Mouse (Mus musculus): ENCODE data around the gene Sh3glb2.

The Sh3glb2 gene

GRCm38 (mm10) chr2:30358533-30359531 is at the start of gene Sh3glb2:
Gene Sh3glb2, minus strand, starts transcription at chr2:30359337.
- in situ Hi-C loops (cut with MboI, MseI) = no loop called here

GRCm38 (mm10) chr2:30408452-30409100 is 49.4 kb upstream of the Sh3glb2 start:
- in situ Hi-C loops (cut with MboI, MseI) = no loop called here

GRCm38 (mm10) chr2:30407778-30408177 is 48.6 kb upstream of the Sh3glb2 start:
- in situ Hi-C loops (cut with MboI, MseI) = no loop called here

- in situ Hi-C loops (cut with MboI, MseI) = no loop called here
Measured at GRCm38 (mm10) chr2:30407221-30407620, 48.1 kb upstream of the Sh3glb2 start.

DNA sequence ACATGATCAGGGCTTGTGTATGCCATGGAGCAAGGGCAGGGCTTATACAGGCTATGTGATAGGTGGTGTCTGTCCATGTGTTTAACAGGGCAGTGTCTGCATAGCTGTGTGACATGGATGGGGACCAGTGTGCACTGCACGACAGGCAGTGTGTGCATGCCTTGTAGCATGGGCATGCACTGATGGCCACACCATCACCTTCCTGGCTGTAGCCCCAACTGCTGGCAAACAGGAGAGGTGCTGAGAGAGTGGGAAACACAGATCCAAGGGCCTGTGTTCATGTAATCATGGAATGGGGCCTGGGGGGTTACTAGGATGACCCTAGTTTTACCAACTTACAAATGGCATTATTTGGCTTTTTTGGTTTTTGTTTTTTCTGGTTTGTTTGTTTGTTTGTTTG is 44.7 kb upstream of the Sh3glb2 start:
- in situ Hi-C loops (cut with MboI, MseI) = no loop called here

GRCm38 (mm10) chr2:30402843-30403242 is 43.7 kb upstream of the Sh3glb2 start:
- in situ Hi-C loops (cut with MboI, MseI) = no loop called here

- in situ Hi-C loops (cut with MboI, MseI) = no loop called here
Measured at GRCm38 (mm10) chr2:30402351-30402826, 43.3 kb upstream of the Sh3glb2 start.

- in situ Hi-C loops (cut with MboI, MseI) = no loop called here
Measured at GRCm38 (mm10) chr2:30401581-30401980, 42.4 kb upstream of the Sh3glb2 start.

DNA sequence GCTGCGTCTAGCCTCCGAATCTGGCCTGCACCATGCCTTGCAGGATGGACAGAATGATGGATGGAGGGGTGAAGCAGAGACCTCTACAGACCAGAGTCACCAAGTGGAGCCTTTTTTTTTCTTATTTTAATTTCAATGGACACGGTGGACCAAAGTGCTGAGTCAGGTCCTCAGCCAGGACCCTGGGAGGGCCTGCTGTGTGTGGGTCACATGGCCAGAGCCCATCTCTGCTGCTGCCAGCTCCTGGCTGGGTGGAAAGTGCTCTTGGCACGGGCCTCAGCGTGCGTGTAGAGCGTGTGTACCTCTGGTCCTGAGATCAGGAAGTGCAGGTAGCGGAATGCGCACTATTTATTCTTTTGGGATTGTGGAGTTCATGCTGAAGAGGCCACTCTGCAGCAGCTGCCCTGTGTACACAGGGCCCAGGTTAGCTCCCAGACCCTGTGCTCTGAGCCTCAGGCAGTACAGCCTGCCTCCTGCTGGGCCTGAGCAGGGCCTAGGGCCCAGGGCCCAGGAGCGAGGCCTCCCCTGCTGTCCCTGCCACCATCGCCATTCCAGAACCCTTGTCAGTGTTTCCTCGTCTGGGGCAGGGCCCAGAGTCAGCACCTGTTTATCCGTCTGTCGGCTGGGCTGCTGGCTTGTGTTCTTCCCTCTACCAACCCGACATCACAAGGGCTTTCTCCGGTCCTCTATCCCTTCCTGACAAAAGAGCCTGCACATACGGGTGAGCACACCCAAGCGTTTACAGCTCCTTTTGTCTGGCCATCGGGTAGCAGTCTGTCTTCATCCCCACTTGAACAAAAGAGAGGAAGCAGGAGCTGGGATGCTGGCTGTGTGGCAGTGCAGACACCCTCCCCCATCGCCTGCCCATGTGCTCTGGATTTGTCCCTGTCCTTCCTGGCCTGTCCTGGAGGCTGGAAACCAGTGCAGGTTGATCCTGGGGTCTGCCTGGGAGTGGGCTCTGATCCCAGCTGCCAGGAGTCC is 40.3 kb upstream of the Sh3glb2 start:
- in situ Hi-C loops (cut with MboI, MseI) = no loop called here

DNA sequence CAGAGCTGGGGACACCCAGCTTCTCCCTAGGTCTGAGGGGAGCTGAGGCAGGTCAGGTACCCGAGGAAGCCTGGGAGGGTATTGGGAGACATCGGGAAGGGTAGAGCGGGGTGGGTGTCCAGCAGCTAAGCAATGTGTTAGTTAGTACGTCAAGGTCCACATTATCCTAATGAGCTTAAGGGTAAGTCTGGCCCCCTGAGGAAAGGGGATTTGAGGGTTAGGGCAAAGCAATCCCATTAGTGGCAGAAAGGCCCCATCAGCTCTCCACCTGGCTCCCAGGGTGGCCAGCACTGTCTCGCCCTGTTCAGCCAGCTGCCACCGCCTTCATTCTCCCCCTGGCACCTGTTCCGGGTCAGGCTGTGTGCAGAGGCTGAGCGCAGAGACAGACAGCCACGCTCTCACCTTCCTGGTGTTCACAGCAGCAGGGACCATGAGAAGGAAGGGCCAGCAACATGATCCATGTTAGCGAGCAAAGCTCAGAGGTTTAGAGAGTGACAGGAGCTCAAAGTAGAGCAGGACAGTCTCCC is 38.9 kb upstream of the Sh3glb2 start:
- in situ Hi-C loops (cut with MboI, MseI) = no loop called here

GRCm38 (mm10) chr2:30396246-30396645 is 37.1 kb upstream of the Sh3glb2 start:
- in situ Hi-C loops (cut with MboI, MseI) = no loop called here

- in situ Hi-C loops (cut with MboI, MseI) = no loop called here
Measured at GRCm38 (mm10) chr2:30395757-30396156, 36.6 kb upstream of the Sh3glb2 start.

- in situ Hi-C loops (cut with MboI, MseI) = no loop called here
Measured at GRCm38 (mm10) chr2:30393370-30393656, 34.2 kb upstream of the Sh3glb2 start.

DNA sequence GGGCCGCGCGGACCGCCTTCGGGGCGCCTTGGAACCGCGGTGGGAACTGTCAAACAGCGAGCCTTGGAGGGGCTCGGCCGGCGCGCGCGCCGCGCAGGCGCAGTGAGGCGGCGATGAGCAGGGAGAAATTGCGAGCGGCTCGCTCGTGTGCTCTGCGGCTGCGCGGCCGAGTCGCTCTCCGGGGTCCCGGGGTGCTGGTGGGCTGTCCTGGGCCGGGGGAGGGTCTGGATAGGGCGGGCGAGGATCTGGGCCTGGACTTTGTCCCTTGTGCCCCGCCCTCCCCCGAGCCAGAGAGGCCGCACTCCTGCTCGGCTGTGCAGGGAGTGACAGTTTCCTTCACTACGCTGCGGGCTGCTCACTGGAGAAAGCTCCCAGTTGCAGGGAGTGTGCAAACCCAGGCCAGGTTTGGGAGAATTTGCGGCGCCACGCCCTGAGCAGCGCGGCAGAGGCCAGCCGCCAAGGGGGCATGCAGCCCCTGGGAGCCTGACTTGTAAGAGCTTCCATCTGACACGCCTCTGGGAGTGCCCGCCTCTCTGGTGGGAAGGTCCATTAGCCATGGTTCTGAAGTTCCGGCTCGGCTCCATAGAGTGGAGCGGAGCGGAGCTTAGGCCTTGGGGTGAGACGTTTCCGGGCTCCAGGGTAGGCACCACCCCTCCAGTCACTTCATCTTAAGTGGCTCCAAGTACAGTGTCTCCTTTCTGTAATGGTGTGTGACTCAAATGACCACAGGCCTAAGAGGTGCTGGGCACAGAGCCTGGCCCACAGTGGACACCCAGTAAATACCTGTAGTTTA is 33.6 kb upstream of the Sh3glb2 start:
- in situ Hi-C loops (cut with MboI, MseI) = no loop called here

DNA sequence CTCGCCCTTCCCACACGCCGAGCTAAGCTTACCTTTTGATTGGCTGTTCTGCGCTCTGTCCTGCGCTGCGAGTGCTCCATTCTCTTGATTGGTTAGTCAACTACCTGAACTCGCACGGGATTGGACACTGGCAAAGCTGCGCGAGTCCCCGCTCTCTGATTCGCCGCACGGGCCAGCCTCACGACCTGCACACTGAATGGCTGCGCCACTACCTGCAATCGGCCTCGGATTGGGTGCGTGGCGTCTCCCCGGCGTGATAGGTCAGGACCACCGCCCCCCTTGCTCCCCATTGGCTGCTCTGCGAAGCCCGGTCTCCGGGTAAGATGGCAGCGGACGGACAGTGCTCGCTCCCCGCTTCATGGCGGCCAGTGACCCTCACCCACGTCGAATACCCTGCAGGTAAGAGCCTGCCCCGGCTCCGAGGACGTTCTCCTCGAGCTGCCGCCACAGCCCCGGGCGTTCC is 33.0 kb upstream of the Sh3glb2 start, which contains the start of gene Dolpp1:
Dolpp1 (plus strand) TSS at position 141 of the 463 bp plus-strand sequence.
- in situ Hi-C loops (cut with MboI, MseI) = no loop called here

GRCm38 (mm10) chr2:30389000-30389399 is 29.9 kb upstream of the Sh3glb2 start:
- in situ Hi-C loops (cut with MboI, MseI) = no loop called here

GRCm38 (mm10) chr2:30386913-30387312 is 27.8 kb upstream of the Sh3glb2 start:
- in situ Hi-C loops (cut with MboI, MseI) = no loop called here

GRCm38 (mm10) chr2:30385591-30385990 is 26.5 kb upstream of the Sh3glb2 start:
- in situ Hi-C loops (cut with MboI, MseI) = no loop called here

GRCm38 (mm10) chr2:30384814-30385213 is 25.7 kb upstream of the Sh3glb2 start:
- in situ Hi-C loops (cut with MboI, MseI) = no loop called here

- in situ Hi-C loops (cut with MboI, MseI) = no loop called here
Measured at GRCm38 (mm10) chr2:30381377-30381725, 22.2 kb upstream of the Sh3glb2 start.
